Mouse (Mus musculus) adrenal gland, postnatal 0 days (tissue): ENCODE data around the gene Arap2. TPM values are rescaled to one million over a fixed set of nuclear protein-coding genes. Genes with fewer than 3 reads are reported as not detected.

Experiments
- polyA plus RNA-seq: library from polyadenylated mRNA; unstranded; fragments of >200 nt; fragmentation: Nextera tagmentation; extraction: Ambion mirVana; gene quantifications from 2 replicates; pipeline ENCODE4 v1.2.1, GENCODE M21; 2015

The Arap2 gene
- 2.7 and 2.9 TPM in 2 replicates for polyA plus RNA-seq

DNA sequence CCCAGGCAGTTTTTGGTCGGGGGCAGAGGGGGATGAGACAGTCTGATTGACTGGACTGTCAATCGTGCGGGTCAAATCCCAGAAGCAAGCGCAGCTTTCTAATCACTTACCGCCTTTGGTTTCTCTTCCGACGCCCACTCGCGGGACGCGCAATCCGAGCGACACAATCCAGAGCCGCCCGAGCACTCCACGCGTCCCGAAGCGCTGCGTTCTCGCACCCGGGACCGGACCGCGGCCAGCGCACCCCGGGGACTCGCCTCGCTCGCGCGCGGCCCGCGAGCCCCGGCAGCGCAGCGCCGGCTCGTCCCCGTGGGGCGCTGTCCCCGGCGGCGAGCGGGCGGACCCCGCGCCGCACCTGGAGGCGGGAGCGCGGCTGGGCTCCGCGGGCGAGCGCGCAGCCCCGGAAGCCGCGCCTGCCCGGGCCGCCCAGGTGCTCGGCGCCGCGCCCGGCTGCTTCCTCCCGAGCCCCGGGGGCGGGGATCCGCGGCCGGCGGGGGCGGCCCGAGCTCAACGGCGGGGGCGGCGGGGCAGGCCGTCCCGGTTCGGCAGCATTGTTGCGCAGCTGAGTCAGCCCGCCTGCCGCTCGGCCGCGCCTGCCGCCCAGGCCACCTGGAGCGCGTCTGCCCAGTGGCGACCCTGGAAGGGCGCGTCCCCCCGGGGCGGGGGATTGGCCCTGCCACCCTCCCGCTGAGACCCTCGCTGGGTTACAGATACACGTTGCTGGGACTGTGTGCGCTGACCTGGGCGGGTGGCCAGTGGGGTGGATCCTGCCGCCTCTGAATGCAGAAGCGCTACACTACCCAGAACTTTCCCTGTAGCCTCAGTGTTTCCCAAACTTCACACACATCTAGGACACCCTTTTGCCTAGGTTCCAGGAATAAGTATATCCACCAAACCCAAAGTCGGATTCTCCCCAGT, at the start of gene Arap2:
Gene Arap2 (minus strand): TSS at position 376 of the 918 bp plus-strand sequence.

DNA sequence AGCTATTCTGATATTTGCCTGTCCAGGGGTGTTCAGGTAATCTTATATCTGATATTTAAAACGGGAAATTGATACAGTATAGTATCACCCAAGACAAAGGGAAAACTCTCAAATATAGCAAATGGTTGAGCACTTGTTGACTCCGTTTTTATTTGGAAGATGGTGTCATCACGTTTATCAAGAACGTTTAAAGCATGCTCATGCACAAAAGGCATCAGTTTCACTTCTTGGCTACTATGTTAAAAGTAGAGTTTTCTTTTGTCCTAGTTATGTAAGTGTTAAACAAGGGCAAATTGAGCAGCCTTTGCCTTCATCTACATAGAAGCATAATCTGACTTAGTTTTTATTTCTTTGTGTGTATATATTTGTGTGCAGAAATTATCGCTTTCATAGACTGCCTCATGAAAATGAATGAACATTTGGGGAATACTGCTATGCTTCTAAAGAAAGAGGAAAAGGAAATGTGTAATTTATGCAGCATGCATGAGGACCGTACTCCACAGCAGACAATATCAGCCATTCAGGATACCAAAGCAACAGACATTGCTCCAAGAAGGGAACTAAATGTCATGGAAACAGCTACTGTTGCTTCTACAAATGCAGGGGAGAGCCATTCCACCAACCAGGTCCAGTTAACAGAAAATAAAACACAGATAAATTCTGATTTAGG, 47.6 kb upstream of the Arap2 start, which contains the start of gene Dthd1:
Gene Dthd1 (plus strand): TSS at position 422 of the 670 bp plus-strand sequence.

Other genes starting within 250 kb of the Arap2 start
- not detected in 2 replicates for gene Dthd1, start 47.7 kb upstream of the Arap2 start, polyA plus RNA-seq